Mouse (Mus musculus): ENCODE measurements at regions not wholly inside any gene's neighbourhood (a gene's known extent, or its start where the extent isn't known, plus 50 kb on each side); places are given as distances from the start of the nearest gene placed in this dataset.

GRCm38 (mm10) chr15:42912880-42913279 lies 2778.7 kb downstream of the 9330182O14Rik start:
- Histone ChIP-seq H3K4me3 (no peak overlapping the region), H3K9ac (no peak overlapping the region)

GRCm38 (mm10) chr15:42913285-42913684 lies 2779.1 kb downstream of the 9330182O14Rik start:
- H3K27me3 ChIP-seq: no peaks in the 10 kb centered on the region
- WGBS: 73% methylated on average over 2 of the region's 2 CpGs
- no peaks in the 10 kb centered on the region for H3K36me3 ChIP-seq
- no peaks in the 10 kb centered on the region for H3K4me1 ChIP-seq (replicated peaks)
- no peaks in the 10 kb centered on the region for H3K9me3 ChIP-seq (replicated peaks)
- no peak overlapping the region for H3K4me2 ChIP-seq
- H3K9ac ChIP-seq: no peak overlapping the region
- no peak overlapping the region for H3K4me3 ChIP-seq
- H3K27ac ChIP-seq: no peak overlapping the region
- no peak for ATAC-seq (replicated peaks; ENCODE audit: insufficient number of reproducible peaks, insufficient read depth, low FRiP score, low read depth)

More at GRCm38 (mm10) chr15:42912880-42913279, 2778.7 kb downstream of the 9330182O14Rik start:
- H3K36me3 ChIP-seq: no peaks in the 10 kb centered on the region
- WGBS: 65% methylated on average over 4 of the region's 4 CpGs
- H3K27ac ChIP-seq: no peak overlapping the region
- H3K9me3 ChIP-seq (replicated peaks): no peaks in the 10 kb centered on the region
- no peaks in the 10 kb centered on the region for H3K27me3 ChIP-seq
- no peaks in the 10 kb centered on the region for H3K4me1 ChIP-seq (replicated peaks)
- ATAC-seq (replicated peaks; ENCODE audit: insufficient number of reproducible peaks, insufficient read depth, low FRiP score, low read depth): no peak
- H3K4me2 ChIP-seq: no peak overlapping the region

- no peaks in the 10 kb centered on the region for H3K4me1 ChIP-seq (replicated peaks)
- H3K36me3 ChIP-seq: no peaks in the 10 kb centered on the region
- no peaks in the 10 kb centered on the region for H3K9me3 ChIP-seq (replicated peaks)
- H3K4me2 ChIP-seq: no peak overlapping the region
- no peak overlapping the region for H3K9ac ChIP-seq
- H3K4me3 ChIP-seq: no peak overlapping the region
- H3K27ac ChIP-seq: no peak overlapping the region
- ATAC-seq (replicated peaks; ENCODE audit: insufficient number of reproducible peaks, insufficient read depth, low FRiP score, low read depth): no peak
- WGBS: 7% methylated on average over 3 of the region's 3 CpGs
- H3K27me3 ChIP-seq: no peaks in the 10 kb centered on the region
These were observed 2779.9 kb downstream of the 9330182O14Rik start for GRCm38 (mm10) chr15:42914099-42914498.

- H3K4me2 ChIP-seq: no peak overlapping the region
- no peaks in the 10 kb centered on the region for H3K9me3 ChIP-seq (replicated peaks)
- no peak overlapping the region for H3K27ac ChIP-seq
- WGBS: 86% methylated on average over 11 of the region's 11 CpGs
- no peaks in the 10 kb centered on the region for H3K4me1 ChIP-seq (replicated peaks)
- no peaks in the 10 kb centered on the region for H3K27me3 ChIP-seq
- no peaks in the 10 kb centered on the region for H3K36me3 ChIP-seq
- H3K4me3 ChIP-seq: no peak overlapping the region
- no peak for ATAC-seq (replicated peaks; ENCODE audit: insufficient number of reproducible peaks, insufficient read depth, low FRiP score, low read depth)
- no peak overlapping the region for H3K9ac ChIP-seq
These were observed 2781.0 kb downstream of the 9330182O14Rik start for GRCm38 (mm10) chr15:42915195-42915594.

- WGBS: 54% methylated on average over 3 of the region's 3 CpGs
- Histone ChIP-seq H3K4me3 (no peak overlapping the region), H3K4me2 (no peak overlapping the region), H3K36me3 (no peaks in the 10 kb centered on the region), H3K27me3 (no peaks in the 10 kb centered on the region), H3K9me3 (replicated peaks) (no peaks in the 10 kb centered on the region), H3K9ac (no peak overlapping the region), H3K27ac (no peak overlapping the region), H3K4me1 (replicated peaks) (no peaks in the 10 kb centered on the region)
- ATAC-seq (replicated peaks; ENCODE audit: insufficient number of reproducible peaks, insufficient read depth, low FRiP score, low read depth): no peak
These were observed 2787.5 kb downstream of the 9330182O14Rik start for GRCm38 (mm10) chr15:42921618-42922017.

GRCm38 (mm10) chr15:42928331-42928730 lies 2794.2 kb downstream of the 9330182O14Rik start:
- 68% methylated on average over 4 of the region's 4 CpGs for WGBS
- Histone ChIP-seq H3K4me1 (replicated peaks) (no peaks in the 10 kb centered on the region), H3K9ac (no peak overlapping the region), H3K4me2 (no peak overlapping the region), H3K9me3 (replicated peaks) (no peaks in the 10 kb centered on the region), H3K4me3 (no peak overlapping the region), H3K36me3 (no peaks in the 10 kb centered on the region), H3K27ac (no peak overlapping the region), H3K27me3 (no peaks in the 10 kb centered on the region)
- ATAC-seq (replicated peaks; ENCODE audit: insufficient number of reproducible peaks, insufficient read depth, low FRiP score, low read depth): no peak

- Histone ChIP-seq H3K4me2 (no peak overlapping the region), H3K9me3 (replicated peaks) (no peaks in the 10 kb centered on the region), H3K36me3 (no peaks in the 10 kb centered on the region), H3K4me3 (no peak overlapping the region), H3K27me3 (no peaks in the 10 kb centered on the region), H3K27ac (no peak overlapping the region), H3K9ac (no peak overlapping the region), H3K4me1 (replicated peaks) (no peaks in the 10 kb centered on the region)
- ATAC-seq (replicated peaks; ENCODE audit: insufficient number of reproducible peaks, insufficient read depth, low FRiP score, low read depth): no peak
- 54% methylated on average over 1 of the region's 1 CpGs for WGBS
These were observed 2810.4 kb downstream of the 9330182O14Rik start for GRCm38 (mm10) chr15:42944610-42945009.

- Histone ChIP-seq H3K4me2 (no peak overlapping the region), H3K36me3 (no peaks in the 10 kb centered on the region), H3K4me3 (no peak overlapping the region), H3K9ac (no peak overlapping the region), H3K27me3 (no peaks in the 10 kb centered on the region), H3K9me3 (replicated peaks) (no peaks in the 10 kb centered on the region), H3K27ac (no peak overlapping the region), H3K4me1 (replicated peaks) (no peaks in the 10 kb centered on the region)
- WGBS: 58% methylated on average over 4 of the region's 4 CpGs
- ATAC-seq (replicated peaks; ENCODE audit: insufficient number of reproducible peaks, insufficient read depth, low FRiP score, low read depth): no peak
These were observed 2821.0 kb downstream of the 9330182O14Rik start for GRCm38 (mm10) chr15:42955167-42955566.

GRCm38 (mm10) chr15:42962747-42963338 lies 2828.7 kb downstream of the 9330182O14Rik start:
- WGBS: 18% methylated on average over 11 of the region's 11 CpGs
- Histone ChIP-seq H3K27ac (no peak overlapping the region), H3K9ac (no peak overlapping the region), H3K27me3 (no peaks in the 10 kb centered on the region), H3K36me3 (no peaks in the 10 kb centered on the region), H3K4me3 (no peak overlapping the region), H3K4me2 (0 out of 2 replicates have a peak overlapping the region, but pooled peaks have one; percentile 35), H3K4me1 (replicated peaks) (no peaks in the 10 kb centered on the region), H3K9me3 (replicated peaks) (no peaks in the 10 kb centered on the region)
- ATAC-seq (replicated peaks; ENCODE audit: insufficient number of reproducible peaks, insufficient read depth, low FRiP score, low read depth): no peak

GRCm38 (mm10) chr15:42965314-42965713 lies 2831.1 kb downstream of the 9330182O14Rik start:
- Histone ChIP-seq H3K4me1 (replicated peaks) (no peaks in the 10 kb centered on the region), H3K27me3 (no peaks in the 10 kb centered on the region), H3K27ac (no peak overlapping the region), H3K9ac (no peak overlapping the region), H3K9me3 (replicated peaks) (no peaks in the 10 kb centered on the region), H3K4me2 (no peak overlapping the region), H3K4me3 (no peak overlapping the region), H3K36me3 (no peaks in the 10 kb centered on the region)
- ATAC-seq (replicated peaks; ENCODE audit: insufficient number of reproducible peaks, insufficient read depth, low FRiP score, low read depth): no peak
- WGBS: 73% methylated on average over 3 of the region's 3 CpGs

All from heart, embryonic 15.5 days (tissue).